Mouse (Mus musculus) spleen, adult 2 months (tissue): ENCODE data around the gene Ajap1. TPM values are rescaled to one million over a fixed set of nuclear protein-coding genes. Genes with fewer than 3 reads are reported as not detected.

ENCODE experiments used
- DNase-seq, 2 experiments: peaks; one replicate each; pipeline versions ENCODE4 v3.0.0 to v3.0.0-alpha.2; 2012 to 2021; ENCODE audit warnings: low spot score in 2 of 2, low read depth in 1 of 2
- H3K27ac ChIP-seq: fragments of 200-500 bp; 2 replicates; pipeline ENCODE4 v1.5.1; 2012; ENCODE audit warnings: low read length, inconsistent platforms; ENCODE audit not compliant: insufficient read depth
- H3K27me3 ChIP-seq: fragments of 200-500 bp; 2 replicates; pipeline ENCODE4 v1.6.1; 2012; ENCODE audit warnings: mild to moderate bottlenecking, moderate library complexity, low read length, inconsistent platforms; ENCODE audit not compliant: control insufficient read depth, insufficient read depth
- H3K36me3 ChIP-seq: fragments of 200-500 bp; 2 replicates; pipeline ENCODE4 v1.6.1; 2012; ENCODE audit warnings: mild to moderate bottlenecking, low read length, inconsistent platforms; ENCODE audit not compliant: control insufficient read depth, insufficient read depth
- H3K4me1 ChIP-seq: fragments of 200-500 bp; 2 replicates; pipeline ENCODE4 v1.6.1; 2011; ENCODE audit warnings: inconsistent platforms; ENCODE audit not compliant: control insufficient read depth, insufficient read depth, insufficient read length
- H3K4me3 ChIP-seq: fragments of 200-500 bp; 2 replicates; pipeline ENCODE4 v1.5.1; 2011; ENCODE audit warnings: mild to moderate bottlenecking, inconsistent platforms; ENCODE audit not compliant: insufficient read depth, insufficient read length; ENCODE audit errors: extremely low read depth
- CTCF ChIP-seq: fragments of 200-500 bp; IDR thresholded peaks from 2 replicates; pipeline ENCODE4 v1.5.1; 2011; ENCODE audit warnings: mild to moderate bottlenecking, inconsistent platforms; ENCODE audit not compliant: insufficient read depth, insufficient read length, insufficient replicate concordance; ENCODE audit errors: extremely low read depth
- POLR2A ChIP-seq: fragments of 200-500 bp; IDR thresholded peaks from 2 replicates; pipeline ENCODE4 v1.6.1; 2011; ENCODE audit warnings: low read depth, low read length, inconsistent platforms
- WGBS: fragments of 180-500 bp; shearing (Covaris S2); methylation state at CpG from one replicate; pipeline ENCODE4 v1.1.7; 2018; 5-methylcytosine and 5-hydroxymethylcytosine counted together
- polyA plus RNA-seq: library from polyadenylated mRNA; depleted of rRNA; stranded (reverse); fragments of >200 nt; gene quantifications from 2 replicates; pipeline ENCODE4 v1.2.3, GENCODE M21; 2012

Ajap1 gene
- polyA plus RNA-seq, 1 experiment, result 0.04 TPM

DNA sequence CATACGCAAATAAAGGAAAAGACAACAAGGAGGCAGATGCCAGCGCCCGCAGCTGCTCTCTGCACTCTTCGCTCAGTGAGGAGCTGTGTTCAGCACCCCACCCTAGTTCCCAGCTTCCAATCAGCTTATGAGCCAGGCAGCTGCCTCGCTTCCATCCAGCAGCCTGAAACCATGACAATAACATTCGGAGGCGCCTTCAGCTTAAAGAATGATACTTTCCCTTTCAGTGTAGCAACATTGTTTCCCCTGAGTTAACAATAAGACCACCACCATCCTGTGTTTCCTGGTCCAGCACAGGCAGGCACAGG is 124.4 kb downstream of the Ajap1 start:
- no peaks in the 10 kb centered on the region for H3K27me3 ChIP-seq
- no peak overlapping the region for H3K4me3 ChIP-seq
- DNase-seq, result no peak
- no peaks in the 10 kb centered on the region for H3K4me1 ChIP-seq
- H3K36me3 ChIP-seq, result no peaks in the 10 kb centered on the region
- WGBS, result 55% methylated on average over 7 of the region's 7 CpGs
- H3K27ac ChIP-seq, result no peak overlapping the region
- TF ChIP-seq CTCF (no peak), POLR2A (no peak)

DNA sequence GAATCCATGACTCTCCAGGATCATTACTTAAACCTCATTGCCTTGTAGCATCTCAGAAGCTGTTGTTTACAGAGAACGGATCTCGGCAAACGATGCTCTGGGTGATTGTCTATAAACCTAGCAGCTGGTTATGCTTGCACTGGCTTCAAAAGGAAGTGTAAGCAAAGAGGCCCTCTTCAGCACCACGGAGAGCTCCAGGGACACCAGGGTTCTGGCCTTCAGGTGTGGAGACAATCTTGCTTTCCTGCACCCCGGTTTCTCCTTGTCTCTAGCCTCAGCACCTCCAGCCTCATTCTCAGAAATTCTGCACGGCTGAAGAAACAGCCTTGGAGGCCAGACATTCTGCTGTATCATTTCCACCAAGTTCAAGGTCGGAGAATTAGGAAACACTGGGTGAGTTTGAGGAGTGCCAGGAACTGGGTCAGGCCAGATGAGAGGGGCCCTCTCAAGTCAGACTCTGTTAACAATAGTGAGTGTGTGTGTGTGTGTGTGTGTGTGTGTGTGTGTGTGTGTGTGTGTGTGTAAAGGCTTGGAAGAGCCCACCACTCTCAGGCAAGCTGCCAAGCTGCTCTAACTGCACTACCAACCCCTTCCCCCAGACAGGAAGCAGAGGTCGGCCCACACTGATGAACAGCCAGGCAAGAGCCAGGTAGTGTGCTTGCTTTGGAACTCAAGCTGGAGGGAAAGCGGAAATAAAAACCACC is 124.9 kb downstream of the Ajap1 start:
- DNase-seq, result no peak
- WGBS, result 50% methylated on average over 9 of the region's 9 CpGs

GRCm38 (mm10) chr4:153356236-153356635 is 126.4 kb downstream of the Ajap1 start:
- no peak for TF ChIP-seq CTCF
- Histone ChIP-seq H3K36me3 (no peaks in the 10 kb centered on the region), H3K4me3 (no peak overlapping the region), H3K4me1 (no peaks in the 10 kb centered on the region), H3K27me3 (no peaks in the 10 kb centered on the region), H3K27ac (no peak overlapping the region)
- WGBS, result 89% methylated on average over 4 of the region's 4 CpGs
- no peak for DNase-seq

More for the DNA sequence above, 124.9 kb downstream of the Ajap1 start:
- Histone ChIP-seq H3K27ac (no peak overlapping the region), H3K27me3 (no peaks in the 10 kb centered on the region), H3K4me3 (no peak overlapping the region), H3K36me3 (no peaks in the 10 kb centered on the region), H3K4me1 (no peaks in the 10 kb centered on the region)
- TF ChIP-seq CTCF (no peak), POLR2A (no peak)

DNA sequence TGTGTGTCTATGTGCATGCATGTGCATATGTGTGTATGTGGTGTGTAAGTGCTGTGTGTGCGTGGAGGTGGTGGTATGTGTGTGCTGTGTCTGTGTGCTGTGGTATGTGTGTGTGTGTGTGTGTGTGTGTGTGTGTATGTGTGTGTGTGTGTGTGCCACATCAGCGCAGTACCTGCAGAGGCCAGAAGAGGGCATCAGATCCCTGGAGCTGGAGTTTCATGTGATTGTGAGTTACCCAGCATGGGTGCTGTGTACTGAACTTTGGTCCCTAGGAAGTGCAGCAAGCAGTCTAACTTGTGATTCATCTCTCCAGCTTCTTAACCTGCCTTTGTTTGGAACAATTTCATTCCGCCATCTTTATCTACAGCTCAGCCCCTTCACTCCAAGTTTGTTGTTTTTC is 137.6 kb downstream of the Ajap1 start:
- no peak overlapping the region for H3K4me3 ChIP-seq
- no peak for TF ChIP-seq POLR2A
- no peak for TF ChIP-seq CTCF
- WGBS, result 96% methylated on average over 3 of the region's 3 CpGs
- H3K4me1 ChIP-seq, result no peaks in the 10 kb centered on the region
- H3K27ac ChIP-seq, result no peak overlapping the region
- no peaks in the 10 kb centered on the region for H3K36me3 ChIP-seq
- no peak for DNase-seq
- no peaks in the 10 kb centered on the region for H3K27me3 ChIP-seq

- no peak for TF ChIP-seq POLR2A
- TF ChIP-seq CTCF, result no peak
- no peak overlapping the region for H3K27ac ChIP-seq
- no peaks in the 10 kb centered on the region for H3K4me1 ChIP-seq
- no peak for DNase-seq
- H3K27me3 ChIP-seq, result no peaks in the 10 kb centered on the region
- H3K36me3 ChIP-seq, result no peaks in the 10 kb centered on the region
- H3K4me3 ChIP-seq, result no peak overlapping the region
Observed at GRCm38 (mm10) chr4:153340887-153341286, 141.7 kb downstream of the Ajap1 start.

DNA sequence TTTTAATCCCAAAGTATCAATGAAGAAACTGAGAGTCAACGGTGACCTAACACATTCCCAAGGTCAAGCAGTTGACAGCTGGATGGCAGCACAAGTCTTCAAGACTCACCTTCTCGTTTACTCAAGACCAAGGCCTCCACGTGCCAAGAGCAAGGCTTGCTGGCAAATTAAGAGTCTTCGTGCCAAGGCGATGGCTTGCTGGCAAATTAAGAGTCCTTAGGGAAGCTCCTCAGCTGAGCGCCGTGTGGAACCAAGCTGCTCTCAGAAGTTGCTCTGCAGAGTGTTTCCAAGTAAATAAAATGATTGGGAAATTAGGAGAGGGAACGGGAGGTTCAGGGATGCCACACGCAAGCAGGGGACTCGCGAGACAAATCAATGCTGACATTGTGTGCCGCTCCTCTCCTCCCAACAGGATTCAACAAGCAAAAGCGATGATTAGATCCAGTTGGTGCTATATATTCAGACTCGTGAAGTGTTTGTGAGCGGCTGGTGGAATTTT is 147.3 kb downstream of the Ajap1 start:
- DNase-seq, result no peak
- Histone ChIP-seq H3K4me1 (no peaks in the 10 kb centered on the region), H3K27ac (no peak overlapping the region), H3K4me3 (no peak overlapping the region), H3K36me3 (no peaks in the 10 kb centered on the region), H3K27me3 (no peaks in the 10 kb centered on the region)
- WGBS, result 85% methylated on average over 15 of the region's 15 CpGs
- TF ChIP-seq POLR2A (no peak), CTCF (no peak)

- no peaks in the 10 kb centered on the region for H3K4me1 ChIP-seq
- H3K4me3 ChIP-seq, result no peak overlapping the region
- no peaks in the 10 kb centered on the region for H3K27me3 ChIP-seq
- 80% methylated on average over 10 of the region's 10 CpGs for WGBS
- DNase-seq, result no peak
- H3K36me3 ChIP-seq, result no peaks in the 10 kb centered on the region
- H3K27ac ChIP-seq, result no peak overlapping the region
- TF ChIP-seq POLR2A, result no peak
- no peak for TF ChIP-seq CTCF
Observed at GRCm38 (mm10) chr4:153327809-153328208, 154.8 kb downstream of the Ajap1 start.
